Mouse (Mus musculus) left cerebral cortex, adult 8-10 months (tissue): Measurements from ENCODE around the gene Thbs2. TPM values are rescaled to one million over a fixed set of nuclear protein-coding genes. Genes with fewer than 3 reads are reported as not detected.

ENCODE experiments used
- DNase-seq, 2 experiments: peaks; one replicate each; pipeline ENCODE4 v3.0.0; 2022; ENCODE audit warnings: low spot score in 2 of 2
- total RNA-seq, 4 experiments: library from RNA; stranded (reverse); gene quantifications; 2 replicates each; pipeline ENCODE4 v1.2.4; 2022

The Thbs2 gene
- total RNA-seq, 4 experiments from 2014 or later: 4.9 to 7.5 (median 6.1) TPM

DNA sequence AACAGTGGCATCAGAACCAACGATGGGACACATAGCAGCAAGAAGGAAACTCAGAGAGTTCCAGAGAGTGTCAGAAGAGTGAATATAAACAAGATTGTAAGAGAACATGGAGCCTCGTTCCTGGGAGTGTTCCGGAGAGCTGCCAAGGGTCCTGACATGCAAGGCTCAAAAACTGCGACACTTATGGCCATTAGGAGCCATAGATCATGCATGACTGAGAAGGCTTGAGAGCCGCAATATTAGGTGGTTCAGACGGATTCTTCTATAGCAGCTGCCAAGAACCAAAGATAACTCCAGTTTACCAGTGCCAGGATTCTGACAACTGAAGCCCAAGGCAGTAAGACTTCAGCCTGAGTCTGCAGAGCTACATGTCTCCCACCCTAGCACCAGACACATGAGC lies 3.1 kb upstream of the Thbs2 start:
- DNase-seq: no peak

DNA sequence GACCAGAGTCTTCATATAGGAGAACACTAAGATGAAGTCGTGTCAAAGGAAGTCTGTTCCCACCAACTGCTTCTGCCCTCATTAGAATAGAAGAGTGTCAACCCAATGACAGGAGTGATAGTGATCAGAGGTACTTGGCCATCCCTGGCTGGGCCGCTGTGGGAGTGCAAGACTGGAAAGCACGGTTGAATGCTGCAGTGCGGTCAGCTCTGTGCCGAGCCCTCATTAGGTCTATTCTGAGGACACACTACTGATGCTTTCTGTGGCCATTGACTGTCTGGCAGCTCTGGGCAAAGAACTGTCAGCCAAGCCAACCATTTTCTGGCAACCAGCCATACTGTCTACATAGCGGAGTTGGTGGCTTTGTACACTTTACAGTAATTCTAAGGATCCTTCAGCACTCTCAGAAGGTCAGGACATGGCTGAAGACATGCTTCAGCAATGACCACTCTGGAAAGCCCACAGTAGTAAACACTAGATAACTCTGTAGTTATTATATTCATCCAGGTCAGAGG lies 2.3 kb upstream of the Thbs2 start:
- no peak for DNase-seq

DNA sequence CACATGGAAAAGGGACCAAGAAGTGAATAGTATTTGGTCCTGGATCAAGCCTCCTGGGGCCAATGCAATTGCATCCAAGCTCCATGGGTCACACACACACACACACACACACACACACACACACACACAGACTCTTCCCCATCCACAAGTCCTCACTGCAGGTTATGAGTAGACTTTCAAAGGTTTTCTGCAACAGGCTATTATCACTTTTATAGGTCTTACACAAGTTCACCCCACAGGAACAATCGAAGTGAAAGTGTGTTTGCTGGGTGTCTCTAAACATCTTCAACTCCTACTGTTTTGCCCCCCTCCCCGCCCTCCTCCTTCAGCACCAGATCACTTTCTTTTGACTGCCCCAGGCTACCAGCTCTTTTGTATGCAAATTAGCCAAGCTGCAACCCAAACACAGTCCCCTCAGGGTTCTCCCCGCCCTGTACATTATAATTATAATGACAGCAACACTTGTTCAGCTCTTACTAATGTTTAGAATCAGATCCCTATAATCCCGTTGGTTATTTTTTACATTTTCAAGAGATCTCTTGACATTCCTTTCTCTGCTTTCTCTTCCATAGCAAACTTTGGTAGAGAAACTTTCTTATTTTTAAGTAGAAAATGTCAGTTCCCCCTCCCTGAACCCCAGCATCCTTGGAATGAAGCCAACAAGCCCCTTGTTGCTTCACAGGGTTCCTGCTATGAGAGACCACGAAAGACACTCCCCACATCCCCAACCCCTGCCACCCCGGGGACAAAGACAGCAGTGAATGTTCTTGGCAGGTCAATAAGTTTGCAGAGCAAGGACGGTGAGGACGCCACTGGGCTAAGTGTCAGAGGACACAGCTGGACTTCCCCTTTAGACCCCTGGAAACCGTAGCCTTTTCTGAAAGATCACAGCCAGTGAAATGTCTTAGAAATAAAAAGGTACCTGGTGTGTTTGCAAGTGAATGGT lies 714 bp downstream of the Thbs2 start:
- DNase-seq: no peak

DNA sequence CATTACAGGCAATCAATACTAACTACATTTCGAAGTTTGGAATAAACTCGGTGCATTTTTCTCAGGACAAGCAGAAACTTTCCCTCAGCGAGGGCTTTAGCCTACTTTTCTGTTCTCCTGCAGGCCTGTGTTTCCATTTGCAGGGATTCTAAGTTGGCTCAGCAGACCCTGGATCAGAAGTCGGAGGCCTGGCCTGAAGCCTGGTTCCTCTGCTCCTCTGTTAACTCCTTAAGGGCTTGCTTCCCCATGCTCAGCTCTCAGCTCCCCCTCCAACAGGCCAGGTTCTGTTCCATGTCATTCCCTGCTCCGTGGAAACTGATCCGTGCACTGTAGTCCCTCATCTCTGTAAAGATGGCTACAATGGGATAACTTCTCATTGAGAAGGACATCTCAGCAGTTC lies 2.1 kb downstream of the Thbs2 start:
- no peak for DNase-seq

DNA sequence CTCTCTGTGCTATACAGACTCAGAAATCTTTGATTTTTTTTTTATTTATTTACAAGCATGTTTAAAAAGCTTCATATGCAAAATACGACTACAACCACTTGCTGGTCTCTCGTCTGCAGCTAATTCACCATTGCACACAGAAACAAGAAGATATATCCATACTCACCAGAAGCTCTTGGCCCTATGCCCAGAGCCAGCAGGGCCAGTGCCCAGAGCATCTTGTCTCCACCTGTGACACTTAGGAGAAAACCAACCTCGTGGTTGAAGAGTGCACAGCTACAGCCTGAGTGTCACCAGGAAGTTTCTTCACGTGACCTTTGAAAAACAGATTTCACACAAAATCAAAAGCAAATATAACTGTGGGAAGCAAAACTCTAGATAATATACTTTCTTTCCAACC lies 2.8 kb downstream of the Thbs2 start:
- DNase-seq: no peak

DNA sequence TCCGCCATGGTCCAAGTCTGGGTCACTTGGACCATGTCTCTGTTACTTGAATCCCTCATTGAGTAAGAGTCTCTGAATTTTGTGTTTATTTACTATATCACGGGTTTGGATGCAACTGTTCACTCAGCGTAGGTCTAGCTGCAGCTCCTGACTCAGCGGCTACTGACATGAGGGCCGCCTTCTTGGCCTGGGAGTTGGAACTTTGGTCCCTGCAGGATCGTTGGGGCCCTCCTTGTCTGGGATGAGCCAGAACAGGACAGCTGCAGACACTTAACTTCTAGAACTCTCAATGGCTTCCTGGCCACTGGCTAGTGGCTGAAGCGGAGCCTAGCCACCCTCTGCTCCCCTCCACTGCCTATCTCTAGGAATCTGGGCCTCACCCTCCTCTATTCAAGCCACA lies 11.2 kb downstream of the Thbs2 start:
- no peak for DNase-seq

DNA sequence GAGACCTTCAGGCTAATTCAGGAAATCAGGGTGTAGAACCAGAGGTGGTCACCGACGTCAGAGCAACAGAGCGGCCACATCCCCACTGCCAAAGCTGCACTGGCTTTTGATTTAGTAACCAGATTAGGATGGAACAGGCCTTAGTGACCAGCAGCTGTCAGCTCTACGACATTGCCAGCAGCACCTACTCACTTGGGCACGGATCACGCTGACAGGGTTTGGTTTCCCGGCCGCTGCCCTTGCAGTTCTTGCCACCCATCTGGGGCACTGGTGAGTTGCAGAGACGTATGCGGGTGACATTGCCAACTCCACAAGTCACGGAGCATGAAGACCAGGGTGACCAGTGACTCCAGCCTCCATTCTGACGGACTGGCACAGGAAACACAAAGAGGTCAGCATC lies 13.0 kb downstream of the Thbs2 start:
- DNase-seq: no peak

DNA sequence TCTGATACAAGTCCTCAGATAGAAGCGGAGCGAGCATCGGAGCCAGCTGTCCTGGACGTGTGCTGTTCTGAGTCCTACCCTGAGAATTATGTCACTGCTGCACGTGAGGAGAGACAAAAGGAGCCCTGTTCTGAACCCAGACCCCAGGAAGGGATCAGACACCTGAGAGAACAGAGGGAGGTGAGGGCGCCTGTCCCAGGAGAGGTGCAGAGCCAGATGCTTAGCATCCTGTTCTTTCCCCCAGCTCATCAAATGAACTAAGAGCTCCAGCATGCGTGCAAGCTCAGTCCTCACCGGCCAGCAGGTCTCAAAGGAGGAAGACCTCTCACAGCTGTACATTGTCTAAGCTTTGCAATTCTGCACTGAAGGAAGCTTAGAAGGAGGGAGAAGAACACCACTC lies 16.8 kb downstream of the Thbs2 start:
- no peak for DNase-seq

DNA sequence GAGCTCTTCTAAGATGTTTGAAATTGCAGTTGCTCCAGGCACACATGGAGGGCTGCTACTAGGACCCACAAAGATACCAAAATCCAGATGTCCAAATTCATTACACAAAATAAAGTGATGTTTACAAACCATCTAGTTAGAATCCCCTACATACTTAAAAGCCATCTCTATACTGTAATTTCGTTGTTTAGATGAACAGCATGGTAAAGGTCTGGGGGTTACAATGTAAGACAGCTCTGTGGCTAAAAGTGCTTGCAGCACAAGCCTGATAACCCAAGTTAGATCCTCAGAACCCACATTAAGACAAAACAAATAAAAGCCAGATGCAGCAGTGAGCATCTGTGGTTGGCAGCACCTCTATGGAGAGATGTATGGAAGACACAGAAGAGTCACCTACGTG lies 18.5 kb downstream of the Thbs2 start:
- no peak for DNase-seq

DNA sequence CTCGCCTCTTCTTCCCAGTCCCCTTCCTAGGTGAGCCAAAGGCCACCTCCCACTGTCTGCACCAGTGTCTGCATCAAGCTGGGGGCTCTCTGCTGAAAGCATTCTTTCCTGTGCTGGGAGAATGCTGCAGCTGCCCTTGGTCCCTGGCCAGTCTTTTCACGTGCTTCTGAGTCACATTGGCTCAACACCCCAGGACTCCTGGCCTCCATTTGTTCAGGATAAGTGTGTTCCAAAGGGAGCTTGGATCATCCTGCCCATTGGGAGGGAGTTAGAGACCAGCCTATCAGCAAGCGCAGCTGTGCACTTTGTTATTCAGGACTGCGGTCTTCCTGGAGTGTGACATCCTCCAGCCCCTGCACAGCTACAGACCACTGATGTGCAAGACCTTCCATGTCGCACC lies 21.6 kb downstream of the Thbs2 start:
- DNase-seq: peak in 1 of 2 experiments; percentile 49

DNA sequence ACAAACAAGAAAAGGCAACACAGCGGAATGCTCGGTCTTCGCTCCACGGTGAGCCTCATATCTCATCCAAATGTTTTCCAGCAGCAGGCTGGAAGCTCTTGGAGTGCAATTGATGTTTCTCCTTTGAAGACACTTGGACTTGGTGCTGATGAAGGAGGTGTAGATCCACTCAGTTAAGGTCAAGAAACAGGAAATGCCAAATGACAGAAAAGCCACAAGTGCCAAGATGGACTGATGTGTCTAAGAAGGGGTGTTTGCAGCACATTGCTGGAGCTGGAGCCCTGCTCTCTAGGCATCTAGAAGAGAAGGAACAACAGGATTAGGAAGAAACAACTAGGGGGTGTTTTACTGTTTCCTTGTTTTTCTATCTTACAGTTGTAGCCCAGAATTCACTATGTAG lies 26.8 kb downstream of the Thbs2 start:
- DNase-seq: no peak

DNA sequence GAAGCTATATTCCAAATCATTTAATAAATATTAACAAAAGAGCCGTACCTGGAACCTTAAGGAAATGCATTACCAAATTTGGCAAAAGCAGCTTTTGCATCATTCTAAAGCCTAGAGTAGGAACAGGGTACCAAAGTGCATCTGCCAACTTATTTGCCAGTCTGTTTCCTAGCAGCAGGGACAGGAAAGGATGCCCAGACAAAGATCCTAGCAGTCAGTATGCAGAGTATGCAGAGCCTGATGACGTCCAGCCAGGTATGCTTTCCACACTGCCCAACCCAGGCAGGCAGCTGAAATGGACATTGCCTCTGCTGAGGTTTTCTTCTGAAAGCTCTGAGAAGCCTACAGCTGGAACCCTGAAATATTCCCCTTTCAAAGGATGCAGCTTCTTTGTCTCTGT lies 27.6 kb downstream of the Thbs2 start:
- no peak for DNase-seq

DNA sequence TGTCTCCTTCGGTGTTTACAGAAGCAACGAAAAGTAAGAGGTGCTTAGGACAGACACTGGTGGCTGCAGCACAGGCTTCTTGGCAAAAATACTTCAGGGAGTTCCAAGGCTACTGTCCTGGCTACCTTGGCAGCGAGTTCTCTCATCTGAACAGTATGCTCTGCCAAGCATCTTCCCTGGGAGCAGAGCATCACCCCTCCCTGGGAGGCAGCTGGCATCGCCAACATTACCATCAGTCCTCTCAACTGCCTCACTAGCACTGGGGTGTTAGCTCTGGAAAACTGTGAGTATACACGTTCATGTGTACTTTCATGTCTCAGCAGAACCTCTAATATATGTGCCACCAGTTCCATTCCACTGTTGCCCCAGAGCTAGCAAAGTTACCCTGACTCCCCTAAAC lies 30.7 kb downstream of the Thbs2 start:
- DNase-seq: no peak

DNA sequence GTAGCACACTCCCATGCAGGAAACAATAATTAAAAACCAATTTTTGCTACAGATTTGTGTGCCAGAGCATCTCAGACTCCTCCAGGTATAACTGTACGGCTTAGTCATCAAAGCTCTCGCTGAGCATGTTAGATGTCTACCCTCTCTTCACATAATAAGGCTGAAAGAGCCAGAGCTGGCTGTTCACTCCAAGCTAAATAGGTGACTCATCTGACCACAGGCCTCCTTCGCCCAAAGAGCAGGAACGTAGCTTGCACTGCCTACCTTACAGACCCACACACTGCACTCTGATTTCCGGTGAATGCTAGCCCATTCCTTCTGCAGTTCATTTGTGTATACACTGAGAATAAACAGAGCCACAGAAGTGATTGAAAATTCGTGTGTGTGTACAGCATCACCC lies 31.6 kb downstream of the Thbs2 start:
- DNase-seq: no peak

DNA sequence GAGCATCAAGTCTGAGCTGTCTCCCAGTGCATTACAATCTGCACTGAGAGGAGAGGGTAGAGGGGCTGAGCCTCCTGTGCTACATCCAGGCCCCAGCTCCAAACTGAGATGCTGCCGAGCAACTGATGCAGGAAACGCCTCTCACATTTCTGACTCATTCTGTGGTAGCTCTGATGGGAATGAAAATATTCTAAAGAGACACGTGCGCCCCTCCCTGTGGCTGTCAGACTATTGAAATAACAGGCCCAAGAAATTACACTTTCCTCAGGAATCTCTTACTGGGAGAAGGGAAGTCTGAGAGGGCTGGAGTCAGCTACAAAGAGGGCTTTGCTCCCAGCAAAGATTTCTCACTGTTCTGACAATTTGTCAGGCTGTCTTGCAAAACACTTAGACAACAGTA lies 34.3 kb downstream of the Thbs2 start:
- peak in 1 of 2 experiments; percentile 20 for DNase-seq

DNA sequence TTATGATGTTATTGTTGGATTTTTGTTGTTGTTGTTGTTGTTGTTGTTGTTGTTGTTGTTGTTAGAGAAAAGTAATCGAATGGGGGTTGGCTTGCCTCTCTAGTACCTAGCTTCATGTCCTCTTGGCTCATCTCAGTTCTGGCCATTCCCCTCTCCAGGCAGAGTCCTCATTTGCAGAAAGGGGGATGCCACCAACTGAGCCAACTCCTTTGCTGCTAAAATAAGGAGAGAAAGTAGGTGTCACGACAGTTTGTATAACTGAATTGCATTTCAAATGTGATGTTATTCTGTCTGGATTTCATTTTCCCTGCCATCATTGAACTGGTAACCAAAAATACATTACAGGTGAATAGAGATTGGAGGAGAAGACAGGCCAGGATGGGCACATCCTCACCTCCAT lies 35.9 kb downstream of the Thbs2 start:
- no peak for DNase-seq

DNA sequence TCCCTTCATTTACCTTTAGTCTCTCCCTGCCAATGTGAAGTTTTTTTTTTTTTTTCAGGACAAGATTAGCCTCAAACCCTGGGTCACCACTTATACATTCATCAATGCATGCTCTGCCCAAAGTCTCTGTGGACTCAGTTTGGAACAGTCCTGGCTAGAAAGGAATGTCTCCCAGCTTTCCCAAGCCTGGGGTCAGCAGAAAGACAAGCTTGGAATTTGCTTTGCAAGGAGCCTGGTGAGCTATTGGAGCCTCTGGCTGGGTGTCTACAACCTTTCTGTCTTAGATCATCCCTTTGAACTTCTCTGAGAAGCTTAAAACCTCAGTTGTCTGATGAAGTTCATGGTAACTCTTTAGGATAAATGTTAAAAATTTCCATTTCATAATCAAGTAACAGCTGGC lies 36.9 kb downstream of the Thbs2 start:
- DNase-seq: no peak

DNA sequence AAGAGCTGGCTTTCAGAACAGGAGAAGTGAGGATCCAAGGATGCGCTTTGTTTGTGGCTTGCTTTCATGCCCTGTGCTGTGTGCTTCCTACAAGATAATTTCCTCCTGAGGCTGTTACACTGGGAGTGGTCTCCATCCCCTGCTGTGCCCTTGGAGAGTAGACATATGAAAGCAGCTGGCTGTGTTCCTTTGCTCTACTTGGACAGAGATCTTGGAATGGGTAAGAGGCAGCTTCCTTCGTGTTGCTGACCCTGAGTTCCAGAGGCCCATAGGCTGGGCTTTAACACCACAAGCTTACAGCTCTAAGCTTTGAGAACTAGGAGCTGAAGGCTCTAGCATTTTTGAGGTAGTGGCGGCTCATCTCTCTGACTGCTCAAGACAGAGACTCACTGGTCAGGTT lies 39.1 kb downstream of the Thbs2 start:
- DNase-seq: no peak

DNA sequence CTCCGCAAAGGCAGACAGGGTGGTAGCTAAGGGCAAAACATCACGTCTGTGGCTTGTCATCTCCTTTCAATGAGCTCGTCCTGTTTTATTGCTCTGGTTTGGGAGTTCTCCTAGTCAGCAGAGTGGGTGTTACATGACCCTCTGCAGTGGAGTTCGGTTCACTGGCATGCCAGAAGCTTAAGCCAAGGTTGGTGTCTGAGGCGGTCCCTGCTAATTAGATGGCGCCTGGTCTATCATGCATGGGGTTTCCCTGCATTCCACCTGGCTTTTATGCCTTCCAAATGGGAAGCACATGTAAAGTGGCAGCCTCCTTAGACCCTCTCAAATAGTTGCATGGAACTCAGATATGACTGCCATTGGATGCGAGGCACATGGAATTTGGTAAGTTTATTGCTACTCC lies 42.0 kb downstream of the Thbs2 start:
- no peak for DNase-seq

DNA sequence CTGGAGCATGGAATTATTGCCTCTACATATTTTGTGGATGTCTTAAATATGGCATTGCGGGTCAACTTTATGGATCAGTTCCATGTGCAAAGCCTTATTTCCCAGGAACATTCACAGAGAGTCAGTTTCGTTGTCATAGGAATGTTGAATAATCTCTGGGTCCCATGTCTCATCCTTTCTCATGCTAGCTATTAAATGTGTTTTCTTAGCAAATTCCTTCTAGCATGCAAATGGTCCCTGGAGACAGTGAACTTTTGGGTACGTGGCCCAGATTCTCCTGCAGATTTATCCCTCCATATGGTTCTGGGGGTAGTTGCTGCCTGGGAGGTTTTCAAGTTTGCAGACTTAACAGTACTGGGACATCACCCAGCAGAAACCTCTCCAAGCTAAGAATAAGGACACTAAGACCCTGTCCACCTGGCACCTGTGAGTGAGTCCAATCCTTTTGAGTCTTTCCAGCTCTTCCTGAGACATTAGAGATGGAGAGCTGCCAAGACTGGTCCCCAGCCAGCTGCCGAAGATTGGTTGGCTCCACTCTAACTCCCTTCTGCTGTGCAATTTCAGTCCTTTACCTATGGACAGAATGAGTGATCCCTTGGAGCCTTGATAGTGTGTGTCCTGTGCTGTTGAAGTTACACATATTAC lies 45.9 kb downstream of the Thbs2 start:
- peak in 1 of 2 experiments; percentile 48 for DNase-seq

DNA sequence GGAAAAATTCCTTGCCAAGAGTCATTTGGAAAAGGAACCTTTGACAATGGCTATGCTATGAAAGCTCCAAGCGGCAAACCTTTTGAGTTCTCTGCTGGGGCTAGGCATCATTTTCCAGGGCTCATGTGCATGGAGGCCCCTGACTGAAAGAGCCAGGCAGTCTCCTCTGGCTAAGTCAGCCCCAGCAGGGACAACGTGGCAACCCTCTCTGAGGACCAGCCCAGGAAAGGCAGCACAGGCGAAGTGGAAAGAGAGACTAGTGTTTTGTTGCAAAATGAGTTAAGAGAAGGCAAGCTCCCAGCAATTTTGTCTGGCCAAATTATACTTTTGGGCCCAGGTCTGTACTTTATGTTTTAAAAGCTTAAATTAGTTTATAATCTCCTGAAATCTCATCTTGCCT lies 50.0 kb downstream of the Thbs2 start:
- DNase-seq: no peak

DNA sequence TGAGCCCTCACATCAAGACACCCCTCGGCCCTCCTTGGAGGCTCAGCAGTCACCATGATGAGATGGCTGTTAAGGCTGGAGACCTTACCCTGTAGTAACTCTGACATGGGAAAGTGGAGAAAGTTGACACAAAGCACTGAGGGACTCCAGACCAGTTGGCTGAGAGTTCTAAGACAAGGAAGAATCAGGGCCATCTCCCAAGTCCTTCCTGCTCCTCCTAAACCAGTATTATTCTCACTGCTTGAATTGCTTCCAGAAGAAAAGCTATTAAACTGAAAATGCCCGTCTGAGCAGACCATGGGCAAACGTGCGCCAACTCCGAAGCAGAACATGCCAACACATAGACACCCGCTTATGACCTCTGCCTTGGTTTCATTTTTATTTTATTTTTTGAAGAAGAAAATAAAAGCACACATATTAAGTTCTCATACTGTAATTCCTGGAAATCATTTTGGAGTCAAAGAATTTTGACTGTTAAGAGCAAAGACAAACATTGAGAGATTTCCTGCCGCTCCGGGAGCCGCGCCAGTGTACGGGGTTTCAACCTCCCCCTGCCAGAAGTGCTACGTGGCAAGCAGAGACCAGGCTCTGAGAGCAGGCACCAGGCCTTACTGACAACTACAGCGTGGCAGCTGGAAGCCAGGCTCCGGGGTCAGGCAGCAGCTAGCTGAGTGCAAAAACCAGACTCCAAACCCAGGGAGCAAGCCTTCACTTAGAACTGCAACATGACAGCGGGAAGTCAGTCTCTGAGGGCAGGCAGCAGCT lies 53.5 kb downstream of the Thbs2 start:
- DNase-seq: no peak
